Mouse (Mus musculus) limb, embryonic 11.5 days (tissue): ENCODE measurements around the gene Efhd1. TPM values are rescaled to one million over a fixed set of nuclear protein-coding genes. Genes with fewer than 3 reads are reported as not detected.

Experiments used
- ATAC-seq: fragments of 200-750 bp; cut with Nextera tagmentation; 2 replicates; pipeline ENCODE4 v1.8.0; 2017; ENCODE audit warnings: low read depth; ENCODE audit not compliant: insufficient number of reproducible peaks, low FRiP score, low TSS enrichment
- DNase-seq: peaks from one replicate; pipeline ENCODE4 v3.0.0-alpha.2; 2015; ENCODE audit warnings: low spot score
- H3K27ac ChIP-seq: fragments of 300-500 bp; sonication (generic); replicated peaks from 2 replicates; pipeline ENCODE4 v1.5.1; 2014; ENCODE audit warnings: low read depth, mild to moderate bottlenecking, low read length
- H3K27me3 ChIP-seq: fragments of 300-500 bp; sonication (generic); 2 replicates; pipeline ENCODE4 v1.6.1; 2014; ENCODE audit warnings: mild to moderate bottlenecking, low read length, mixed read lengths; ENCODE audit not compliant: control insufficient read depth, insufficient read depth
- H3K36me3 ChIP-seq: fragments of 300-500 bp; sonication (generic); 2 replicates; pipeline ENCODE4 v1.6.1; 2014; ENCODE audit warnings: mild to moderate bottlenecking, low read length, moderate library complexity, mixed read lengths; ENCODE audit not compliant: control insufficient read depth, insufficient read depth
- H3K4me1 ChIP-seq: fragments of 300-500 bp; sonication (generic); 2 replicates; pipeline ENCODE4 v1.6.1; 2014; ENCODE audit warnings: low read length, mixed read lengths; ENCODE audit not compliant: control insufficient read depth, insufficient read depth
- H3K4me2 ChIP-seq: fragments of 300-500 bp; sonication (generic); 2 replicates; pipeline ENCODE4 v1.6.1; 2014; ENCODE audit warnings: low read depth, mild to moderate bottlenecking, moderate library complexity; ENCODE audit not compliant: severe bottlenecking
- H3K4me3 ChIP-seq: fragments of 300-500 bp; sonication (generic); 2 replicates; pipeline ENCODE4 v1.5.1; 2014; ENCODE audit warnings: low read depth, low read length
- H3K9ac ChIP-seq: fragments of 300-500 bp; sonication (generic); 2 replicates; pipeline ENCODE4 v1.6.1; 2014; ENCODE audit warnings: mild to moderate bottlenecking, low read length
- H3K9me3 ChIP-seq: fragments of 300-500 bp; sonication (generic); 2 replicates; pipeline ENCODE4 v1.6.1; 2016; ENCODE audit warnings: low read length; ENCODE audit not compliant: control insufficient read depth
- WGBS: fragments of 180-500 bp; shearing (Covaris S2); extraction: QIAGEN DNeasy Blood & Tissue Kit; methylation state at CpG from one replicate; pipeline ENCODE4 v1.1.7; 2014; 5-methylcytosine and 5-hydroxymethylcytosine counted together
- polyA plus RNA-seq: library from polyadenylated mRNA; unstranded; fragments of >200 nt; fragmentation: Nextera tagmentation; extraction: Ambion mirVana; gene quantifications from 2 replicates; pipeline ENCODE4 v1.2.1, GENCODE M21; 2014

The Efhd1 gene
- polyA plus RNA-seq, 1 experiment from 2014 or later = 0.40 TPM

- Histone ChIP-seq H3K4me2 (no peak overlapping the region), H3K27ac (no peak overlapping the region), H3K4me3 (no peak overlapping the region), H3K4me1 (peaks cover 11% of the 10 kb centered on the region), H3K27me3 (no peaks in the 10 kb centered on the region), H3K36me3 (no peaks in the 10 kb centered on the region), H3K9ac (no peak overlapping the region; the same call in 1 of the 2 replicates), H3K9me3 (no peaks in the 10 kb centered on the region)
- ATAC-seq (no peak), DNase-seq (no peak)
- 72% methylated on average over 3 of the region's 3 CpGs for WGBS
Measured at GRCm38 (mm10) chr1:87272462-87272861, 8.3 kb downstream of the Efhd1 start.

GRCm38 (mm10) chr1:87273514-87273942 is 9.4 kb downstream of the Efhd1 start:
- peaks cover 11% of the 10 kb centered on the region for H3K4me1 ChIP-seq
- no peaks in the 10 kb centered on the region for H3K27me3 ChIP-seq
- H3K36me3 ChIP-seq = no peaks in the 10 kb centered on the region
- H3K9me3 ChIP-seq = no peaks in the 10 kb centered on the region
- no peak overlapping the region for H3K4me3 ChIP-seq
- no peak overlapping the region for H3K4me2 ChIP-seq
- ATAC-seq (no peak), DNase-seq (no peak)
- WGBS = 81% methylated on average over 3 of the region's 3 CpGs
- no peak overlapping the region for H3K27ac ChIP-seq
- no peak overlapping the region for H3K9ac ChIP-seq

GRCm38 (mm10) chr1:87274134-87274533 is 10.0 kb downstream of the Efhd1 start:
- WGBS = 77% methylated on average over 4 of the region's 4 CpGs
- Histone ChIP-seq H3K27ac (no peak overlapping the region), H3K9me3 (no peaks in the 10 kb centered on the region), H3K4me2 (no peak overlapping the region), H3K4me3 (no peak overlapping the region), H3K4me1 (peaks cover 11% of the 10 kb centered on the region), H3K9ac (no peak overlapping the region), H3K27me3 (no peaks in the 10 kb centered on the region), H3K36me3 (no peaks in the 10 kb centered on the region)
- DNase-seq (no peak), ATAC-seq (no peak)

- no peaks in the 10 kb centered on the region for H3K9me3 ChIP-seq
Measured at GRCm38 (mm10) chr1:87275151-87275550, 11.0 kb downstream of the Efhd1 start.

GRCm38 (mm10) chr1:87276056-87276455 is 11.9 kb downstream of the Efhd1 start:
- DNase-seq = no peak
- Histone ChIP-seq H3K27me3 (no peaks in the 10 kb centered on the region), H3K9me3 (no peaks in the 10 kb centered on the region), H3K4me3 (no peak overlapping the region), H3K4me2 (no peak overlapping the region), H3K4me1 (peaks cover 5% of the 10 kb centered on the region; the same call in 1 of the 2 replicates), H3K27ac (no peak overlapping the region), H3K36me3 (no peaks in the 10 kb centered on the region), H3K9ac (no peak overlapping the region)
- 52% methylated on average over 2 of the region's 2 CpGs for WGBS
- ATAC-seq = no peak

More at GRCm38 (mm10) chr1:87275151-87275550, 11.0 kb downstream of the Efhd1 start:
- ATAC-seq = no peak
- Histone ChIP-seq H3K27ac (no peak overlapping the region), H3K27me3 (no peaks in the 10 kb centered on the region), H3K36me3 (no peaks in the 10 kb centered on the region), H3K4me1 (peaks cover 11% of the 10 kb centered on the region), H3K9ac (no peak overlapping the region), H3K4me2 (no peak overlapping the region), H3K4me3 (no peak overlapping the region)
- 91% methylated on average over 12 of the region's 12 CpGs for WGBS
- no peak for DNase-seq

GRCm38 (mm10) chr1:87280281-87280680 is 16.1 kb downstream of the Efhd1 start:
- H3K4me3 ChIP-seq = no peak overlapping the region
- H3K4me2 ChIP-seq = no peak overlapping the region
- no peak overlapping the region for H3K27ac ChIP-seq
- WGBS = 79% methylated on average over 5 of the region's 5 CpGs
- no peak overlapping the region for H3K9ac ChIP-seq
- DNase-seq = no peak
- ATAC-seq = no peak
- no peaks in the 10 kb centered on the region for H3K9me3 ChIP-seq
- H3K4me1 ChIP-seq = no peaks in the 10 kb centered on the region
- no peaks in the 10 kb centered on the region for H3K36me3 ChIP-seq
- no peaks in the 10 kb centered on the region for H3K27me3 ChIP-seq

- H3K9ac ChIP-seq = no peak overlapping the region
- H3K27ac ChIP-seq = no peak overlapping the region
- DNase-seq = peak; percentile 45
Measured at GRCm38 (mm10) chr1:87281599-87282412, 17.6 kb downstream of the Efhd1 start.

GRCm38 (mm10) chr1:87282413-87282788 is 18.2 kb downstream of the Efhd1 start:
- Histone ChIP-seq H3K9me3 (no peaks in the 10 kb centered on the region), H3K36me3 (no peaks in the 10 kb centered on the region), H3K27me3 (no peaks in the 10 kb centered on the region), H3K4me1 (no peaks in the 10 kb centered on the region), H3K27ac (no peak overlapping the region), H3K9ac (no peak overlapping the region), H3K4me3 (no peak overlapping the region), H3K4me2 (no peak overlapping the region)
- ATAC-seq (no peak), DNase-seq (no peak)
- 72% methylated on average over 6 of the region's 6 CpGs for WGBS

More at GRCm38 (mm10) chr1:87281599-87282412, 17.6 kb downstream of the Efhd1 start:
- Histone ChIP-seq H3K4me1 (no peaks in the 10 kb centered on the region), H3K9me3 (no peaks in the 10 kb centered on the region), H3K4me3 (no peak overlapping the region), H3K27me3 (no peaks in the 10 kb centered on the region), H3K36me3 (no peaks in the 10 kb centered on the region), H3K4me2 (peak overlapping the region; percentile 2)
- 18% methylated on average over 20 of the region's 20 CpGs for WGBS
- no peak for ATAC-seq
